Mouse (Mus musculus) limb, embryonic 10.5 days (tissue): ENCODE results near the gene Gtf3a. TPM values are rescaled to one million over a fixed set of nuclear protein-coding genes. Genes with fewer than 3 reads are reported as not detected.

ENCODE experiments used
- DNase-seq: peaks from one replicate; pipeline ENCODE4 v3.0.0-alpha.2; 2017; ENCODE audit warnings: low spot score
- H3K27ac ChIP-seq: fragments of 300-500 bp; sonication (generic); 2 replicates; pipeline ENCODE4 v1.5.1; 2016; ENCODE audit warnings: mild to moderate bottlenecking
- H3K27me3 ChIP-seq: fragments of 300-500 bp; sonication (generic); 2 replicates; pipeline ENCODE4 v1.6.1; 2016; ENCODE audit warnings: low read depth, mild to moderate bottlenecking; ENCODE audit not compliant: poor library complexity, severe bottlenecking
- H3K36me3 ChIP-seq: fragments of 300-500 bp; sonication (generic); 2 replicates; pipeline ENCODE4 v1.6.1; 2016; ENCODE audit warnings: mild to moderate bottlenecking, moderate library complexity
- H3K4me1 ChIP-seq: fragments of 300-500 bp; sonication (generic); 2 replicates; pipeline ENCODE4 v1.6.1; 2016
- H3K4me3 ChIP-seq: fragments of 300-500 bp; sonication (generic); 2 replicates; pipeline ENCODE4 v1.5.1; 2016; ENCODE audit warnings: mild to moderate bottlenecking, moderate library complexity
- H3K9me3 ChIP-seq: fragments of 300-500 bp; sonication (generic); replicated peaks from 2 replicates; pipeline ENCODE4 v1.6.1; 2016; ENCODE audit warnings: mild to moderate bottlenecking
- WGBS: fragments of 180-500 bp; shearing (Covaris S2); methylation state at CpG from one replicate; pipeline ENCODE4 v1.1.7; 2016; 5-methylcytosine and 5-hydroxymethylcytosine counted together
- polyA plus RNA-seq: library from polyadenylated mRNA; unstranded; fragments of >200 nt; fragmentation: Nextera tagmentation; extraction: Ambion mirVana; gene quantifications from 2 replicates; pipeline ENCODE4 v1.2.1, GENCODE M21; 2016

Gtf3a gene
- polyA plus RNA-seq, 1 experiment from 2014 or later, result 141 TPM

DNA sequence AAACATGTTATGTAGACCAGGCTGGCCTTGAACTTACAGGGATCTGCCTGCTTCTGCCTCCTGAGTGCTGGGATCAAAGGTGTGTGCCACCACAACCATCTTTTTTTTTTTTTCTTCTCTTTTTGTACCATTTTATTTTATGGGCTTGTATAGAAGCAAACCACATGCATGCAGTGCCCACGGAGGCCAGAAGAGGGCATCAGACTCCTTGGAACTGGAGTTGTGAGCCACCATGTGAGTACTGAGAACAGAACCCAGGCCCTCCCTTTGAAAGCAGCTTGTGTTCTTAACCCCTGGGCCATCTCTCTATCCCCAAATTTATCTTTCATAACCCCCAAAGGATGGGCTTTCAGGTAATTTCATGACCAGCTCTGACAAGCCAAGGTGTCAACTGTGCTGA, 54.8 kb downstream of the Gtf3a start:
- Histone ChIP-seq H3K27ac (no peak overlapping the region), H3K4me1 (peaks cover 6% of the 10 kb centered on the region; the same call in 1 of the 2 replicates), H3K27me3 (no peaks in the 10 kb centered on the region), H3K4me3 (no peak overlapping the region), H3K36me3 (no peaks in the 10 kb centered on the region), H3K9me3 (no peaks in the 10 kb centered on the region)
- 67% methylated on average over 1 of the region's 1 CpGs for WGBS
- DNase-seq, result no peak

Other genes starting within 250 kb of the Gtf3a start
- 13.4 and 13.7 TPM in 2 replicates for gene Usp12, start 153.7 kb upstream of the Gtf3a start, polyA plus RNA-seq
- 536 and 605 TPM in 2 replicates for gene Rpl21, start 115.8 kb upstream of the Gtf3a start, polyA plus RNA-seq
- 30.9 and 40.1 TPM in 2 replicates for gene Rasl11a, start 103.6 kb upstream of the Gtf3a start, polyA plus RNA-seq
- gene Mtif3, start 15.1 kb downstream of the Gtf3a start, polyA plus RNA-seq, result 19.1 and 21.0 TPM in 2 replicates
- gene Lnx2, start 127.9 kb downstream of the Gtf3a start, polyA plus RNA-seq, result 10.4 and 12.0 TPM in 2 replicates
- 129 and 149 TPM in 2 replicates for gene Polr1d, start 128.4 kb downstream of the Gtf3a start, polyA plus RNA-seq
- not detected in 2 replicates for gene Gsx1, start 240.0 kb downstream of the Gtf3a start, polyA plus RNA-seq